Mouse (Mus musculus): Measurements from ENCODE around the gene Parl. TPM values are rescaled to one million over a fixed set of nuclear protein-coding genes. Genes with fewer than 3 reads are reported as not detected.

The Parl gene
- total RNA-seq, 1 experiment from 2014 or later: 205 TPM

- peak; percentile 31 for ATAC-seq (replicated peaks; ENCODE audit: low read depth, poor library complexity, severe bottlenecking)
Observed at GRCm38 (mm10) chr16:20240468-20241414, 61.4 kb downstream of the Parl start, which contains the start of gene Map6d1. Map6d1 (minus strand) TSS chr16:20241358.

DNA sequence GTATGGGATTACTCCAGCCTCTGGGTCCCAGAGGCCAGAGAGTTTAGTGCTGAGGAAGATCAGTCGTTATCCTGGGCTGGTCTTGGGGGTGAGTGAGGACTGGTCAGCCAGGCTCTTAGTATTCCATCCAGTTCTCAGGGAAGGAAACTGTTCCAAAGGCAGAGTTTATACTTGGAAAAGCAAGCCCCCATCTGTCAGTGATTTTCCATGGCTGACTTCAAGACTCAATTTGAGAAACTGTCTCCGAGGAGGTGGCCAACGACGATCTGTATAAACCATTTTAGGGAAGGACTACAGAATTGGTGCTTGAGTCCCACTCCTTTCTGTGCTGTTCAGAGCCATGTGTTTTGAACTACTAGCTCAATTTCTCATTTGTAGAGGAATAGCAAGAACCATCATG, 63.5 kb downstream of the Parl start:
- no peak for ATAC-seq (replicated peaks; ENCODE audit: low read depth, poor library complexity, severe bottlenecking)

DNA sequence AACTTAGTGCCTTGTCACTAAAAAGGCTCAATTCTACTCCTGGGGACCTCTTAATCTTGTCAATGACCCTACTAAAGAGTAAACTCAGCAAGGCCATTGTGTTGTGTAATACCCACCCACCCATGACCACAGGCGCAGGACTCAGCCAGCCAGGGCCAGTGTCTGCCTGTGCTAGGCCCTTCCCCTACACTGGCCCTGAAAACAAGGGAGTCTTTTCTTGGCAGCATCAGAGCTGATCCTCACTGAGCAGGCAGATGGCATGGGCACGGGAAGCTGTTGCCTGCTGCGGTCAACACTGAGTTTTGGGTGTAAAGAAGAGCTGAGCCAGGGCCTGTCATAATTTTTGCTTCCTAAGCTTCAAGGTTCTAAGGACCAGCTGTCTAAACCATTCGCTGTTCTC, 64.8 kb downstream of the Parl start:
- ATAC-seq (replicated peaks; ENCODE audit: low read depth, poor library complexity, severe bottlenecking): no peak

GRCm38 (mm10) chr16:20234406-20234805, 67.8 kb downstream of the Parl start:
- no peak for ATAC-seq (replicated peaks; ENCODE audit: low read depth, poor library complexity, severe bottlenecking)

Other genes with a start within 250 kb of the Parl start
- 116 and 123 TPM in 2 replicates for gene Klhl24, start 204.8 kb downstream of the Parl start, total RNA-seq (2017)
- 22.7 and 26.2 TPM in 2 replicates for gene Yeats2, start 161.3 kb downstream of the Parl start, total RNA-seq (2017)
- not detected in 2 replicates for gene Map6d1, start 61.0 kb downstream of the Parl start, total RNA-seq (2017)
- 1.1 TPM in 2 replicates for gene Cyp2ab1, start 23.0 kb upstream of the Parl start, total RNA-seq (2017)
- gene Abcc5, start 124.0 kb upstream of the Parl start, total RNA-seq (2017): 26.6 and 41.7 TPM in 2 replicates
- 90.6 and 98.5 TPM in 2 replicates for gene Eif2b5, start 196.4 kb upstream of the Parl start, total RNA-seq (2017)
- 4.6 and 6.9 TPM in 2 replicates for gene Dvl3, start 214.6 kb upstream of the Parl start, total RNA-seq (2017)
- gene Ap2m1, start 233.1 kb upstream of the Parl start, total RNA-seq (2017): 158 and 165 TPM in 2 replicates
- gene Abcf3, start 246.2 kb upstream of the Parl start, total RNA-seq (2017): 47.9 and 57.6 TPM in 2 replicates

All from common myeloid progenitor, adult 5-6 weeks (primary cell).